24 mouse cellular contexts compared by ENCODE assay signal in genomic region chr11:19194464-19194863, GRCm38 (mm10).
"Had no signal": no experiment of that assay in that cellular context is flagged by ENCODE, and none has a peak within 500 bp of the region (broad histone marks: within the 10 kb centered on the region; RNA-seq: fewer than 3 reads in every experiment).

No protein-coding gene starts in this region.

- DNase-seq: gastrocnemius, adult 2 months; gastrocnemius, postnatal 10 days; gastrocnemius, postnatal 25 days; heart, adult 18-20 months; heart, postnatal 4 days; kidney, adult 18-20 months; kidney, adult 8-10 months; kidney, postnatal 10 days; kidney, postnatal 25 days; kidney, postnatal 4 days; liver; liver, embryonic 13.5 days had no signal

- H3K4me2 ChIP-seq: heart, embryonic 11.5 days; heart, embryonic 13.5 days; heart, embryonic 15.5 days; hindbrain, embryonic 13.5 days; hindbrain, embryonic 15.5 days; intestine, embryonic 15.5 days; limb, embryonic 12.5 days; liver, embryonic 11.5 days; liver, embryonic 13.5 days had no signal

- H3K4me1 ChIP-seq: hindbrain, embryonic 15.5 days; intestine, embryonic 15.5 days; limb, embryonic 12.5 days; liver, embryonic 13.5 days had no signal

- H3K9ac ChIP-seq: heart, embryonic 13.5 days; heart, embryonic 15.5 days; hindbrain, embryonic 13.5 days; hindbrain, embryonic 15.5 days; intestine, embryonic 15.5 days; limb, embryonic 12.5 days; liver, embryonic 13.5 days had no signal

- H3K9me3 ChIP-seq: heart, embryonic 13.5 days; heart, embryonic 15.5 days; hindbrain, embryonic 13.5 days; hindbrain, embryonic 15.5 days; intestine, embryonic 15.5 days; limb, embryonic 12.5 days; liver, embryonic 13.5 days had no signal

- H3K36me3 ChIP-seq: heart, embryonic 13.5 days; heart, embryonic 15.5 days; hindbrain, embryonic 13.5 days; hindbrain, embryonic 15.5 days; intestine, embryonic 15.5 days; limb, embryonic 12.5 days; liver, embryonic 13.5 days had no signal

- H3K4me3 ChIP-seq: gastrocnemius, adult 2 months; heart, embryonic 13.5 days; heart, embryonic 15.5 days; hindbrain, embryonic 13.5 days; hindbrain, embryonic 15.5 days; intestine, embryonic 15.5 days; layer of hippocampus, adult 2 months; left cerebral cortex, adult 2 months; limb, embryonic 12.5 days; liver, embryonic 13.5 days had no signal

- H3K27ac ChIP-seq: gastrocnemius, adult 2 months; hindbrain, embryonic 13.5 days; hindbrain, embryonic 15.5 days; intestine, embryonic 15.5 days; layer of hippocampus, adult 2 months; left cerebral cortex, adult 2 months; limb, embryonic 12.5 days; liver, embryonic 13.5 days had no signal

- H3K27me3 ChIP-seq: heart, embryonic 13.5 days; heart, embryonic 15.5 days; hindbrain, embryonic 13.5 days; hindbrain, embryonic 15.5 days; intestine, embryonic 15.5 days; limb, embryonic 12.5 days; liver, embryonic 13.5 days had no signal

- ATAC-seq: inflammation-experienced regulatory T-cells, adult 6 months; intestine, embryonic 15.5 days; intestine, postnatal 0 days had no signal
